Mouse (Mus musculus) stomach, embryonic 14.5 days (tissue): ENCODE results near the gene Lrrk1. TPM values are rescaled to one million over a fixed set of nuclear protein-coding genes. Genes with fewer than 3 reads are reported as not detected.

Experiments used
- ATAC-seq: fragments of 200-750 bp; cut with Nextera tagmentation; 2 replicates; pipeline ENCODE4 v1.8.0; 2017; ENCODE audit warnings: low read depth, moderate TSS enrichment; ENCODE audit not compliant: insufficient number of reproducible peaks, insufficient read depth, low FRiP score
- H3K27ac ChIP-seq: fragments of 300-500 bp; sonication (generic); 2 replicates; pipeline ENCODE4 v1.5.1; 2014; ENCODE audit warnings: mild to moderate bottlenecking, low read length, moderate library complexity, mixed read lengths
- H3K27me3 ChIP-seq: fragments of 300-500 bp; sonication (generic); 2 replicates; pipeline ENCODE4 v1.6.1; 2014; ENCODE audit warnings: low read length, control low read depth, mixed read lengths; ENCODE audit not compliant: control insufficient read depth, insufficient read depth
- H3K36me3 ChIP-seq: fragments of 300-500 bp; sonication (generic); 2 replicates; pipeline ENCODE4 v1.6.1; 2014; ENCODE audit warnings: mild to moderate bottlenecking, control low read depth, low read length, moderate library complexity, mixed read lengths; ENCODE audit not compliant: control insufficient read depth, insufficient read depth
- H3K4me1 ChIP-seq: fragments of 300-500 bp; sonication (generic); 2 replicates; pipeline ENCODE4 v1.6.1; 2014; ENCODE audit warnings: low read length, control low read depth, mixed read lengths; ENCODE audit not compliant: control insufficient read depth, insufficient read depth
- H3K4me2 ChIP-seq: fragments of 300-500 bp; sonication (generic); replicated peaks from 2 replicates; pipeline ENCODE4 v1.6.1; 2014; ENCODE audit warnings: low read depth, low read length, control low read depth
- H3K4me3 ChIP-seq: fragments of 300-500 bp; sonication (generic); 2 replicates; pipeline ENCODE4 v1.5.1; 2014; ENCODE audit warnings: low read depth, low read length, control low read depth
- H3K9ac ChIP-seq: fragments of 300-500 bp; sonication (generic); replicated peaks from 2 replicates; pipeline ENCODE4 v1.6.1; 2014; ENCODE audit warnings: low read depth, mild to moderate bottlenecking, control low read depth, low read length, moderate library complexity, mixed read lengths
- H3K9me3 ChIP-seq: fragments of 300-500 bp; sonication (generic); 2 replicates; pipeline ENCODE4 v1.6.1; 2016; ENCODE audit warnings: low read depth, low read length, control low read depth; ENCODE audit not compliant: control insufficient read depth
- WGBS: fragments of 180-500 bp; shearing (Covaris S2); extraction: QIAGEN DNeasy Blood & Tissue Kit; methylation state at CpG from one replicate; pipeline ENCODE4 v1.1.7; 2014; 5-methylcytosine and 5-hydroxymethylcytosine counted together
- polyA plus RNA-seq: library from polyadenylated mRNA; unstranded; fragments of >200 nt; fragmentation: Nextera tagmentation; extraction: Ambion mirVana; gene quantifications from 2 replicates; pipeline ENCODE4 v1.2.1, GENCODE M21; 2014

Gene Lrrk1
- polyA plus RNA-seq, 1 experiment from 2014 or later = 17.9 TPM

- no peaks in the 10 kb centered on the region for H3K9me3 ChIP-seq
- WGBS = 89% methylated on average over 5 of the region's 5 CpGs
- no peak for ATAC-seq
These were observed 114.7 kb downstream of the Lrrk1 start for GRCm38 (mm10) chr7:66273494-66273893.

DNA sequence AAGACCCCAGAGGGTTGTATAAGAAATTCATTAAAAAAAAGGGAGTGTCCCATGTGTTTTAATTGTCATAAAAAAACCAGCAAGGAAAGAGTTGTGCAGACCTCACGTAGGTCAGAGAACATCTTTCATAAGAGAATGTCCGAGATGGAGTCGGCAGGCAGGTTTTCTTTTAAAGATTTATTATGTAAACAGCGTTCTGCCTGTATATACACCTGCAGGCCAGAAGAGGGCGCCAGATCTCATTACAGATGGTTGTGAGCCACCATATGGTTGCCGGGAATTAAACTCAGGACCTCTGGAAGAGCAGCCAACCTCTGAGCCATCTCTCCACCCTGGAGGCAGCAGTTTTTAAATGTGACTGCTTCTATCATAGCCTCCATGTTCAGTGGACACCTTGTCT is 116.9 kb downstream of the Lrrk1 start:
- WGBS = 67% methylated on average over 6 of the region's 6 CpGs
- no peak overlapping the region for H3K4me3 ChIP-seq
- H3K4me1 ChIP-seq = no peaks in the 10 kb centered on the region
- no peaks in the 10 kb centered on the region for H3K27me3 ChIP-seq
- H3K27ac ChIP-seq = no peak overlapping the region
- no peaks in the 10 kb centered on the region for H3K9me3 ChIP-seq
- ATAC-seq = no peak
- H3K9ac ChIP-seq = no peak overlapping the region
- no peaks in the 10 kb centered on the region; the same call in 1 of the 2 replicates for H3K36me3 ChIP-seq
- H3K4me2 ChIP-seq = no peak overlapping the region

More at GRCm38 (mm10) chr7:66273494-66273893, 114.7 kb downstream of the Lrrk1 start:
- H3K4me1 ChIP-seq = no peaks in the 10 kb centered on the region
- H3K27ac ChIP-seq = no peak overlapping the region
- H3K4me3 ChIP-seq = no peak overlapping the region
- no peaks in the 10 kb centered on the region for H3K27me3 ChIP-seq
- no peak overlapping the region for H3K9ac ChIP-seq
- no peaks in the 10 kb centered on the region; the same call in 1 of the 2 replicates for H3K36me3 ChIP-seq
- no peak overlapping the region for H3K4me2 ChIP-seq

DNA sequence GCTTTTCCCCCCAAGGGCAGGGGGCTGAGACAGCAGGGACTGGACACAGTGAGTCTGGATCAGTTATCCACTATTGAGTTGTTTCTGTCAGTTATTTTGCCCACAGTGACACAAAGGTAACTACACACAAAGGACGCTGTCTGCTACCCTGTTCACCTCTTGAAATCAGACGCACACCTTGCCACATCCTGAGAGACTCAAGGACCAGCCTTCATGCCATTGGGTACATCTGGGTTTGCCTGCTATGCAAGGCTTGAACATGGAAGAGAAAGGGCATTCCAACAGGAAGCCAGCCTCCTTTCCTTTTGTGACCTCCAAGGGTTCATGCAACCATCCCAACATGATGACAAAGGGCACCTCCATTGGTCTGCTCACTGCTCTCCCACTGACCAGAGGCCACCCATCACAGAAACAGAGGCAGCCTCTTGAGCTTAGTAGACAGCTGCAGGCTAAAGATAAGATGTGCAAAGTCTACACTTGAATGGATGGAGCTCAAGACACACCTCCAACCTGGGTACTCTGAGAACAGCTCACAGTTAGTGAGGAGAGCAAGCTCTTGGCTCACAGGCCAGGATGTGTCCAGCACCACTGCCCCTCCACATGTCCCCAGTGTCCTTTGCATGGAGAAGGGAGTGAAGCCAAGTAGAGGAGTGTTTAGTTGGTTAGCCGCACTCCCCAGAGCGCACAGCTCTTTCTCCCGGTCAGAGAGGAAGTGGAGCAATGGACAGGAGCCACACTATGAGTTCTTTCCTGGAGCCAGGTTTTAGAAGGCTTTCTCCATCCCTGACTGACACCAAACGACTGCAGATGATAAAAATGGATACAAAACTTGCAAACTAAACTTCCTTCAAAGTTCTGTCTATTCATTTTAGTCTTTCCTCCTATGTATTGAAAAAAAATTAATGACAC is 121.0 kb downstream of the Lrrk1 start:
- peaks cover 6% of the 10 kb centered on the region; the same call in 1 of the 2 replicates for H3K36me3 ChIP-seq
- H3K4me1 ChIP-seq = no peaks in the 10 kb centered on the region
- no peaks in the 10 kb centered on the region for H3K27me3 ChIP-seq
- H3K4me2 ChIP-seq = no peak overlapping the region
- H3K9me3 ChIP-seq = no peaks in the 10 kb centered on the region
- H3K4me3 ChIP-seq = no peak overlapping the region
- peak; percentile 54; the same call in 1 of the 2 replicates for ATAC-seq
- H3K9ac ChIP-seq = no peak overlapping the region
- no peak overlapping the region for H3K27ac ChIP-seq
- 87% methylated on average over 6 of the region's 6 CpGs for WGBS

DNA sequence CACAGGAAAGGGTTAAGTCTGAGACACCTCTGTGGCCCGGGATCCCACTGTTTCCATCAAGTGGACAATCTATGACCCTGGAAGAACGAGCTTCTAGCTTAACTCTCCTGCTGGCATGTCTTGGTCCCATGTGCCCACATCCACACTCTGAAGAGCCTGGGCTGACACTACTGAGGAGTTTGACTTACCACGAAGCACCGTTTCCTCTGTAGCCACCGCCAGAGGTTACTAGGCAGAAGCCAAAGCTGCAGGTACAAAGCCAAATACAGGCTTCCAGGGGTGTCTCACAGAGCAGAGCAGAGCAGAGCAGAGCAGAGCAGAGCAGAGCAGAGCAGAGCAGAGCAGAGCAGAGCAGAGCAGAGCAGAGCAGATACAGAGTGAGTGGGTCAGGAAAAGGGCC is 124.7 kb downstream of the Lrrk1 start:
- WGBS = 77% methylated on average over 5 of the region's 5 CpGs
- no peak for ATAC-seq
- no peak overlapping the region for H3K27ac ChIP-seq
- H3K9me3 ChIP-seq = no peaks in the 10 kb centered on the region
- H3K4me3 ChIP-seq = no peak overlapping the region
- H3K27me3 ChIP-seq = no peaks in the 10 kb centered on the region
- H3K4me2 ChIP-seq = no peak overlapping the region
- no peak overlapping the region for H3K9ac ChIP-seq
- H3K4me1 ChIP-seq = no peaks in the 10 kb centered on the region
- peaks cover 6% of the 10 kb centered on the region; the same call in 1 of the 2 replicates for H3K36me3 ChIP-seq

DNA sequence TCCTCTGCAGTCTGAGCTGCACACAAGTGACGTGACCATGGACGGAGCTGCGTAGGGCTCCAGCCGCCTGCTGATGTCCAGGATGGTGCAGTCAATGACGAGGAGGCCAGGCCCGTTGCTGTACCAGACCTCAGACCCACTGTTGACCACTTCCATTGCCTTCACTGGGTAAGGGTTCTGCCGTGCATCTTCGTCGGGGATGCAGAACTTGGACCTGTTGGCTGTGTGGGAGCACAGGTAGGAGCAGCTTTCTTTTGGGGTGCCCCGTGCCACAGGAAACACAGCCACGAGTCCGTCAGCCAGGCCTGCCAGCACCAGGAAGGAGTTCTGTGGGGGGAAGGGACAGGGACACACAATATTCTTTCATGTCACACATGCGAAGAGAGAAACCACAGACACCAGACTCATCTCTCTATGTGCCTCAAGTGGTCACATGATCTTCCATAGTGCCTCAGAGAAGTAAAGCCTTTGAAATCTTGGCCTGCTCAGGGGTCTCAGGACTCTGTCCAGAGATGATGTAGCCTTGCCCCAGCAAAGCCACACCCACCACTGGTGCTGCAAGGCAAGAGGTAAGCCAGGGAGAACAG is 125.5 kb downstream of the Lrrk1 start:
- no peak overlapping the region for H3K4me2 ChIP-seq
- 90% methylated on average over 13 of the region's 13 CpGs for WGBS
- no peaks in the 10 kb centered on the region for H3K9me3 ChIP-seq
- no peak overlapping the region for H3K27ac ChIP-seq
- no peaks in the 10 kb centered on the region for H3K4me1 ChIP-seq
- no peak for ATAC-seq
- H3K36me3 ChIP-seq = peaks cover 6% of the 10 kb centered on the region; the same call in 1 of the 2 replicates
- H3K4me3 ChIP-seq = no peak overlapping the region
- H3K27me3 ChIP-seq = no peaks in the 10 kb centered on the region
- H3K9ac ChIP-seq = no peak overlapping the region

DNA sequence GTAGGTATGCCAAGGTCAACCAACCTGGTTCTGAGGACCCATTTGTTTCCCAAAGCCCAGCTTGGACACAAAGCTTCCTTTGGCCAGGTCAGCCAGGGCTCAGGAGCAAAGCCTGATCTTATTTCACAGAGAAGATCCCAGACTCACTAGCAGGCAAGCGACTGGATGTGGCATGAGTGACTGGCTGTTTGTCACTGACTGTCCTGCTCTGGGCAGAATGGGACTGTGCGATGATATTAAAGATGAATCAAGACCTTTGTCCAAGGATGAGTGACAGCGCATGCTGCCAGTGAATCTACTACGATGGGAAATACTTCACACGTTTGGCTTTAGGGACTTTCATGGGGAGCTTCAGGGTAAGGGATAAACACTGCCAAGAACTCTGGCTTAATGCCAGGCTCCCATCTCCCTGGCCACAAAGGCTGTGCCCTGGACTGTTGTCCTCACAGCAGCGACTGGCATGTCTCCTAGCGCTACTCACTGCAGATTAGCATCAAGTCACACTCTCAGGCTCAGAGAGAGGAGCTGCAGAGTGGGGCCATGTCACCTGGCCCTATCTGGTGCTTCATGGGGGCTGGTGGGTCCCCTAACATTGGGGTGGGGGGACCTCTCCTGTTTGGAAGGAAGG is 127.3 kb downstream of the Lrrk1 start:
- Histone ChIP-seq H3K4me2 (no peak overlapping the region), H3K27me3 (no peaks in the 10 kb centered on the region), H3K9me3 (no peaks in the 10 kb centered on the region), H3K36me3 (peaks cover 6% of the 10 kb centered on the region; the same call in 1 of the 2 replicates), H3K4me1 (no peaks in the 10 kb centered on the region), H3K9ac (no peak overlapping the region), H3K27ac (no peak overlapping the region), H3K4me3 (no peak overlapping the region)
- ATAC-seq = no peak
- 73% methylated on average over 7 of the region's 7 CpGs for WGBS

GRCm38 (mm10) chr7:66260295-66260694 is 127.9 kb downstream of the Lrrk1 start:
- no peaks in the 10 kb centered on the region for H3K4me1 ChIP-seq
- H3K4me2 ChIP-seq = no peak overlapping the region
- H3K9me3 ChIP-seq = no peaks in the 10 kb centered on the region
- no peak overlapping the region for H3K9ac ChIP-seq
- no peak overlapping the region for H3K4me3 ChIP-seq
- 82% methylated on average over 8 of the region's 8 CpGs for WGBS
- H3K27ac ChIP-seq = no peak overlapping the region
- H3K27me3 ChIP-seq = no peaks in the 10 kb centered on the region
- no peak for ATAC-seq
- peaks cover 6% of the 10 kb centered on the region; the same call in 1 of the 2 replicates for H3K36me3 ChIP-seq

GRCm38 (mm10) chr7:66259436-66260206 is 128.5 kb downstream of the Lrrk1 start:
- no peak overlapping the region for H3K9ac ChIP-seq
- H3K27me3 ChIP-seq = no peaks in the 10 kb centered on the region
- WGBS = 69% methylated on average over 14 of the region's 14 CpGs
- H3K36me3 ChIP-seq = peaks cover under 1% of the 10 kb centered on the region; the same call in 1 of the 2 replicates
- no peaks in the 10 kb centered on the region for H3K4me1 ChIP-seq
- no peak overlapping the region for H3K4me2 ChIP-seq
- H3K4me3 ChIP-seq = no peak overlapping the region
- no peaks in the 10 kb centered on the region for H3K9me3 ChIP-seq
- ATAC-seq = no peak
- H3K27ac ChIP-seq = peak overlapping the region; percentile 63
